Mouse (Mus musculus) neural tube, embryonic 12.5 days (tissue): ENCODE measurements at regions not wholly inside any gene's neighbourhood (a gene's known extent, or its start where the extent isn't known, plus 50 kb on each side); places are given as distances from the start of the nearest gene placed in this dataset.

Experiments
- ATAC-seq: fragments of 200-750 bp; cut with Nextera tagmentation; 2 replicates; pipeline ENCODE4 v1.8.0; 2017; ENCODE audit warnings: low read depth, mild to moderate bottlenecking, moderate TSS enrichment, moderate library complexity; ENCODE audit not compliant: low FRiP score
- H3K27ac ChIP-seq: fragments of 300-500 bp; sonication (generic); 2 replicates; pipeline ENCODE4 v1.5.1; 2016
- H3K27me3 ChIP-seq: fragments of 300-500 bp; sonication (generic); replicated peaks from 2 replicates; pipeline ENCODE4 v1.6.1; 2016; ENCODE audit warnings: mild to moderate bottlenecking
- H3K36me3 ChIP-seq: fragments of 300-500 bp; sonication (generic); 2 replicates; pipeline ENCODE4 v1.6.1; 2016; ENCODE audit warnings: mild to moderate bottlenecking
- H3K4me1 ChIP-seq: fragments of 300-500 bp; sonication (generic); 2 replicates; pipeline ENCODE4 v1.6.1; 2016
- H3K4me2 ChIP-seq: fragments of 300-500 bp; sonication (generic); replicated peaks from 2 replicates; pipeline ENCODE4 v1.6.1; 2016; ENCODE audit warnings: mild to moderate bottlenecking
- H3K4me3 ChIP-seq: fragments of 300-500 bp; sonication (generic); 2 replicates; pipeline ENCODE4 v1.5.1; 2016
- H3K9ac ChIP-seq: fragments of 300-500 bp; sonication (generic); 2 replicates; pipeline ENCODE4 v1.6.1; 2016; ENCODE audit warnings: mild to moderate bottlenecking
- H3K9me3 ChIP-seq: fragments of 300-500 bp; sonication (generic); 2 replicates; pipeline ENCODE4 v1.6.1; 2016; ENCODE audit warnings: mild to moderate bottlenecking
- WGBS: fragments of 180-500 bp; shearing (Covaris S2); methylation state at CpG from one replicate; pipeline ENCODE4 v1.1.7; 2016; 5-methylcytosine and 5-hydroxymethylcytosine counted together

DNA sequence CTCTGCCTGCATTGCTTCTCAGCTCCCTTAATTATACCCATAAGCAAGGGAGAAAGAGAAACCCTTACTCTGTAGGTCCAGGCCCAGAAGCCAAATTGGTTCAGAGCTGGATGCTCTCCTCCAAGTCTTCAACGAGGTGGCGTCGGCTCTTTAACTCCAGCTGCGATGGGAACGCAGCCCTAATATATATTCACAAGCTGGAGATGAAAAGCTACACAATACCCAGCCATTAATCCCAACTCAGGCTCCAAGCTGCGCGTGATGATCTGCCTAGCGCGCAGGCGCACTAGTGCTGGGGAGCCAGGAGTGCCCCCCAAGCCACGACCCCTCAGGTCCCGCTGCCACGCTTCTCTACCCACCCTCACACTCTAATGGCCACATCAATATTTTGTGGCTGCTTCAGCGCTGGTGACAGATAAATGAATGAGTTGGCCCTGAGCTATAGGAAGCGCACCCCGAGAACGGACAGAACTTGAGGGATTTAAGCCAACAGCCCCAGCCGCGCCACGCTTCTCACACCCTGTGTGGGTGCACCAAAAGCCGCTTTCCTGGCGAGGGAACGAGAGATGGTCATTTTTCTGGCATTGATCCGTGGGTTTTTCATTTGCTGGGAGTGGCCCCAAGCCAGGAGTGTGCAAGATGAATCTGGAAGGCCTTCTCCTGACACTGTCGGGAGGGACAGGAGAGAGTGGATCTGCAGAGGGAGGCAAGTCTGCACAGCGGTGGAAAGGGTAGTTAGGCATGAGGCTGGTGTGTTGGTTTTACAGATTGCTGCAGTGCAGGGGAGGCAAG, 210.9 kb upstream of the Sdk2 start:
- no peaks in the 10 kb centered on the region for H3K9me3 ChIP-seq
- no peak overlapping the region for H3K4me3 ChIP-seq
- no peak overlapping the region for H3K4me2 ChIP-seq
- no peaks in the 10 kb centered on the region for H3K36me3 ChIP-seq
- H3K9ac ChIP-seq = no peak overlapping the region
- WGBS = 74% methylated on average over 26 of the region's 26 CpGs
- H3K27me3 ChIP-seq = no peaks in the 10 kb centered on the region
- no peak overlapping the region for H3K27ac ChIP-seq
- peaks cover 9% of the 10 kb centered on the region for H3K4me1 ChIP-seq
- no peak for ATAC-seq

DNA sequence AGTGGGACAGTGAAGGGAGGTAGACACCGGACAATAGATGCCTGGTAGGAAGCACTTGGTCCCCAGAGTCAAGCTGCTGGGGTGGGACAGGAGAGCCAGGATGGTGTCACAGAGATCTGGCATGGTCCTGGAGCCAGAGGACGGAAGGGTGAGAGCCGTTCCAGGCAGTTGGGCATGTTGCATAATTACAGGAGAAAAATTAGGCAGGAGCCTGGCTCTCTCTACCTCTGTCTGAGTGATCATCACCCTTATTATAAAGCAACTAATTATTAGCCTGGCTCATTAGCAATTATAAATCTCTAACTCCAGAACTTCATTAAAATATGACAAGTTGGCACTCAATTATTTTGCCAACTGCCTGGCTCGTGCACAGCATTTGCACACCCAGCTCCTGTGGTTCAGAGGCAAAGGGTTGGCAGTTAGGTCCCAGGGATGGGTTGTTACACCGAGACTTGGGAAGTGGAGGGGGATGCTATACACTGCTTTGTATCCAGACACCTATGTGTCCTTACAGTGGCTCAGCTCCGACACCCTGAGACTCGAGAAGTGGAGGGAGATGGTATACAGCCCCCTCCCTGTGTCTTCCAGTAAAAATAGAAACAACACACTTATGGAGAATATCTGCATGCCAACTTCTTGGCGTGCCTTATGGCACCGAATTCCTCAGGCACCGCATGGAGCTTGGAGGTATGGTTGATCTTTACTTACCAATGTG, 203.7 kb upstream of the Sdk2 start:
- no peaks in the 10 kb centered on the region for H3K9me3 ChIP-seq
- H3K9ac ChIP-seq = no peak overlapping the region
- no peak overlapping the region for H3K4me3 ChIP-seq
- H3K27ac ChIP-seq = no peak overlapping the region
- no peaks in the 10 kb centered on the region for H3K27me3 ChIP-seq
- no peak overlapping the region for H3K4me2 ChIP-seq
- 89% methylated on average over 10 of the region's 10 CpGs for WGBS
- no peak for ATAC-seq
- no peaks in the 10 kb centered on the region for H3K36me3 ChIP-seq
- no peaks in the 10 kb centered on the region for H3K4me1 ChIP-seq

DNA sequence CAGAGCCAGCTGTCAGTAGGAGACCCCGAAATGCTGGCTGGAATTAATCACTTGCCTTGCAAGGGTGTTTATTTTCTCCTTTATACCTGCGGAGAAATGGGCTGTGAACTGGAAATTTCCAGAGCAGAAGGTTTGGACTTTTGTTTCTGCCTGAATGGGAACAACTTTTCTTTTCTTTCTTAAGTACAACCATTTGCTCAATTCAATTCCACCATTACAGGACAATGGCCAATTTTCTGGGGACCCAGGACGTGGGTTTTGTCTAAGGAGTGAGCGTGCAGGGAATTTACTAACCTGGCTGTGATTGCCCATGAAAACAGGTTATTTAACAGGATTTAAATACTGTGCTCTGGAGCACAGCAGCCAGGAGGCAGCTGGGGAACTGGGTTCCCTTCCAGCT, 195.1 kb upstream of the Sdk2 start:
- no peak overlapping the region for H3K9ac ChIP-seq
- no peaks in the 10 kb centered on the region for H3K36me3 ChIP-seq
- H3K27me3 ChIP-seq = no peaks in the 10 kb centered on the region
- no peak for ATAC-seq
- H3K27ac ChIP-seq = no peak overlapping the region
- no peak overlapping the region for H3K4me3 ChIP-seq
- no peaks in the 10 kb centered on the region for H3K4me1 ChIP-seq
- H3K9me3 ChIP-seq = peaks cover 4% of the 10 kb centered on the region; the same call in 1 of the 2 replicates
- WGBS = 29% methylated on average over 4 of the region's 4 CpGs
- no peak overlapping the region for H3K4me2 ChIP-seq

DNA sequence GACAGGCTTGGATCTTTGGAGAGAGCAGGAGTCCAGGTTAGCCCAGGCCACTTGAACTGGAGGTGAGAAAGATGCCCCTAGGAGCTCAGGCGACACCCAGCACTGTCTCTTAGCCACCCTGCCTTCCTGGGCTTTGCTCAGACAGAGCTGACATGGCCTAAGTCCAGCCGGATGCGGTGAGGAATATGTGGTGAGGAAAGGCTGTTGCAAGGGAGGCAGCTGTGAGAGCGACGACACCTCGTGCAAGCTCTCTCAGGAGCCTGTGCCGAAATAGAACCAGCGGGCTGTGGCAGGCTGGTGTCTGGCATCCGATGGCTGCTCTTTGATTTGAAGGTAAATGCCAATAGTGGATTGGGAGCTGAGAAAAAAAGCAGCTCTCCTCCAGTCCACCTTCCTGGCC, 191.4 kb upstream of the Sdk2 start:
- Histone ChIP-seq H3K9me3 (no peaks in the 10 kb centered on the region), H3K9ac (no peak overlapping the region), H3K27me3 (no peaks in the 10 kb centered on the region), H3K4me2 (no peak overlapping the region), H3K4me1 (no peaks in the 10 kb centered on the region), H3K4me3 (no peak overlapping the region), H3K27ac (no peak overlapping the region), H3K36me3 (no peaks in the 10 kb centered on the region)
- WGBS = 91% methylated on average over 9 of the region's 9 CpGs
- ATAC-seq = no peak

DNA sequence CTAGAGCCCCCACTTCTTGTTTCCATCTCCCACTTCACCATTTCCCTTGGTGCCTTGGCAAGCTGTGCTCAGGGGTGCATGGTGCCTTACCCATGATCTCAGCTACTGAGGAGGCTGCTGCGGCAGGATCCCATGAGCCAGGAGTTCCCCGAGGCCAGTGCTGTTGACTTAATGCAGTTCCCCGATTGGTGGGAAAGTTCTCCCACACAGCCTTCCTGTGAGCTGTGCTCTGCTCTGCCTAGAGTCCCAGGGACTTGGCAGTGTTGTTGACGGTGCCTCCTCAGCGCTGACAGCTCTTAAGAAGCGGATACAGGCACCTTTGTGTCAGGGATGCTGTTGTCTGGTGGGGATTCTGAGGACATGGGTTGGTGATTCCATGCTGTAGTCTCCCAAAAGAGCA, 190.9 kb upstream of the Sdk2 start:
- Histone ChIP-seq H3K9ac (no peak overlapping the region), H3K36me3 (no peaks in the 10 kb centered on the region), H3K4me1 (no peaks in the 10 kb centered on the region), H3K4me3 (no peak overlapping the region), H3K4me2 (no peak overlapping the region), H3K27me3 (no peaks in the 10 kb centered on the region), H3K27ac (no peak overlapping the region), H3K9me3 (no peaks in the 10 kb centered on the region)
- 77% methylated on average over 6 of the region's 6 CpGs for WGBS
- no peak for ATAC-seq

DNA sequence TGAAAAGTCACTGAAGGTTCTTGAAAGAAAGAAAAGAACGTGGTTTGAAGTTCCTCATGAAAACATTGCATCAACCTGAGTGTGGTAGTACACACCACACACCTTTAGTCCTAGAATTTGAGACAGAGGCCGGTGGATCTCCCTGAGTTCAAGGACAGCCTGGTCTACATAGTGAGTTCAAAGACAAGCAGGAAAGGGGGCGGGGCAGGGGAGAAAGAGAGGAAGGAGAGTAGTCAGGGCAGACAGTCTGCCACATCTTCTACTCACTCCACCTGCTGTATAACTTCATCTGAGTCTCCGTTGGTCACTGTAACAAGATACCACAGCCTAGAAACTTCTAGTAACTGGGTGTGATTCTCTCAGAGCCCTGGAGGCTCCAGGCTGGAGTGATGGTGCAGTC, 190.2 kb upstream of the Sdk2 start:
- no peak overlapping the region for H3K4me3 ChIP-seq
- no peak overlapping the region for H3K27ac ChIP-seq
- WGBS = 80% methylated on average over 4 of the region's 4 CpGs
- H3K4me2 ChIP-seq = no peak overlapping the region
- H3K27me3 ChIP-seq = no peaks in the 10 kb centered on the region
- H3K9ac ChIP-seq = no peak overlapping the region
- no peak for ATAC-seq
- no peaks in the 10 kb centered on the region for H3K9me3 ChIP-seq
- no peaks in the 10 kb centered on the region for H3K36me3 ChIP-seq
- no peaks in the 10 kb centered on the region for H3K4me1 ChIP-seq

DNA sequence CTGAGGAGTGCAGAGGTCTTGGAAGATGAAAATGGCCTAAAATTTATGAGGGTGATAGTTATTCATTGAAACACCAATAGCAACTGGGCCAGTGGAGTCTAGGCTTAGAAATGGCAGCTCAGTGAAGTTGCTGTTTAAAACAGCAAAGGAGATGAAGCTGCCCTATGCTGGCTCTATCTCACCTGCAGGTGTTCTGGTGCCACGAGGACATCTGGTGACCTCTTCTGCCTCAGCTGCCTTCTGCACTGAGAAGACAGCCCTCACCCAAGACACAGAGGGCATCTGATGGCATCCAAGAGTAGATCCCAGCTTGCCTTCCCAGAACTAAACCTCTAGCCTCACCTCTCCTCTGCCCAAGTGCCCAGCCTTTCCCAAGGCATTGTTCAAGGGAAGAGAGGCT, 187.5 kb upstream of the Sdk2 start:
- no peaks in the 10 kb centered on the region for H3K4me1 ChIP-seq
- no peak overlapping the region for H3K9ac ChIP-seq
- H3K4me2 ChIP-seq = no peak overlapping the region
- H3K4me3 ChIP-seq = no peak overlapping the region
- no peak for ATAC-seq
- H3K36me3 ChIP-seq = no peaks in the 10 kb centered on the region
- H3K9me3 ChIP-seq = no peaks in the 10 kb centered on the region
- WGBS = 75% methylated on average over 1 of the region's 1 CpGs
- H3K27me3 ChIP-seq = no peaks in the 10 kb centered on the region
- H3K27ac ChIP-seq = no peak overlapping the region

DNA sequence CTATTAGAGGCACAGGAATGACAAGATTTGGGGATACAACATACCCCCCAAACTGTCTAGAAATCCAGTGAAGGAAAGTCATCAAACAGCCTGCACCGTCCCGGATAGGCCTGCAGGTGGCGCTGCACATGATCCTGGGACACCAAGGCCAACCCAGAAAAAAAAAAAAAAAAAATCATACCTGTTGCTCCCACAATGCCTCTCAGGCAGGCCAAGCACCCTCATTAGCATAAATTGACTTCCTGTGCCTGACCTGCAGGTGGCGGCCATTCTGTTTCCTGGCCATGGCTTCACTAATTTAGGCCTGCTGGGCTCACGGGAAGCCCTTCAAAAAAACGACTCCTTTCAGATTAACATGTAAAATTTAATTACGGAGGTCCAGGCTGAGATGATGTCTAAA, 184.8 kb upstream of the Sdk2 start:
- Histone ChIP-seq H3K36me3 (no peaks in the 10 kb centered on the region), H3K27me3 (no peaks in the 10 kb centered on the region), H3K27ac (no peak overlapping the region), H3K9me3 (no peaks in the 10 kb centered on the region), H3K9ac (no peak overlapping the region), H3K4me2 (no peak overlapping the region), H3K4me1 (no peaks in the 10 kb centered on the region), H3K4me3 (no peak overlapping the region)
- ATAC-seq = no peak
- WGBS = 78% methylated on average over 7 of the region's 7 CpGs

DNA sequence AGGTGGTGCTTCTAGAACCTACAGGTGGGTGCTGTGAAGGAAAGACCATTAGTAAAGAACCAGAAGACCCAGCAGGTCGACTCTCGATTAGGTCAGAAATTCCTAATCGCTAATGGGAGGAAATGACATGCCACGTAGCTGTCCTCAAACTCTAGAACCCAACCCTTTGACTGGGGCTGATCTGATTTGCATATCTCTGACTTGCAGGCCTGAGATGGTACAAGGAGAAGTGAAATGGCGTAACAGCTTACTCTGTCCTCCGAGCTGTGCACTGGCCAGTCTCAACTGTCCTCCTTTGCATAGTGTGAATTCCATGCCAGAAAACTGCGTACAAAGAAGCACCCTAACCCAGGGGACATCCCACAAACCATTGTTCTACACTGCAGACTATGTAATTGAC, 182.4 kb upstream of the Sdk2 start:
- Histone ChIP-seq H3K9me3 (no peaks in the 10 kb centered on the region), H3K27me3 (no peaks in the 10 kb centered on the region), H3K4me3 (no peak overlapping the region), H3K27ac (no peak overlapping the region), H3K9ac (no peak overlapping the region), H3K36me3 (no peaks in the 10 kb centered on the region), H3K4me2 (no peak overlapping the region), H3K4me1 (no peaks in the 10 kb centered on the region)
- WGBS = 87% methylated on average over 7 of the region's 7 CpGs
- ATAC-seq = no peak

DNA sequence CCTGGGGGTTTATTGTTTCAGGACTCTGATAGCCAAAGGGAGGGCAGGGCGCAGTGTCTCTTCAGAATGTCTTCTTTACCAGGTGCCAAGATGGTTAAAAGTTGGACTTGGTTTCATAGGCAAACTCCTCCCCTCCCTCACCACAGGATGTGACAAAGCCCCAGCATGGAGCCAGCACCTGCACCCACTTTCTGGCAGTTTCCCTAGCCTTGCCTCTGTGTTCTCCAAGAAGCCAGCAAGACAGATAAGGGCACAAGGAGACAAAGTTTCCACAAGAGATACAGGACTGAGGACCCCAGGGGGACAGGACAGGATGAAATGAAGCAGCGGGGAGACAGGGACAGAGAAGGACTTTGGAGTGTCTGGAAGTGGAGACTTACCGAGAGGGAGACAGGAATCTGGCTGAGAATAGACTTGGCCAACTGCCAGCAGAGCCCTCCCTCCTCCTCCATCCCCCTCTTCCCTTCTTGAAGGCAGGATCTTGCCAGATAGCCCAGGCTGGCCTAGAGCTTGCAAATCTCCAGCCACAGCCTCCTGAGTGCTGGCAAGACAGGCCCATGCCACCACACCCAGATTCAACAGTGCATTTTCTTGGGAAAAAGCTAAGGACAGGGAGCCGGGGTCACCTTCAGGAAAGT, 181.5 kb upstream of the Sdk2 start:
- no peak overlapping the region for H3K4me2 ChIP-seq
- no peak overlapping the region for H3K9ac ChIP-seq
- H3K9me3 ChIP-seq = no peaks in the 10 kb centered on the region
- WGBS = 75% methylated on average over 4 of the region's 4 CpGs
- no peak overlapping the region for H3K27ac ChIP-seq
- no peaks in the 10 kb centered on the region for H3K4me1 ChIP-seq
- ATAC-seq = no peak
- H3K27me3 ChIP-seq = no peaks in the 10 kb centered on the region
- no peaks in the 10 kb centered on the region for H3K36me3 ChIP-seq
- no peak overlapping the region for H3K4me3 ChIP-seq

DNA sequence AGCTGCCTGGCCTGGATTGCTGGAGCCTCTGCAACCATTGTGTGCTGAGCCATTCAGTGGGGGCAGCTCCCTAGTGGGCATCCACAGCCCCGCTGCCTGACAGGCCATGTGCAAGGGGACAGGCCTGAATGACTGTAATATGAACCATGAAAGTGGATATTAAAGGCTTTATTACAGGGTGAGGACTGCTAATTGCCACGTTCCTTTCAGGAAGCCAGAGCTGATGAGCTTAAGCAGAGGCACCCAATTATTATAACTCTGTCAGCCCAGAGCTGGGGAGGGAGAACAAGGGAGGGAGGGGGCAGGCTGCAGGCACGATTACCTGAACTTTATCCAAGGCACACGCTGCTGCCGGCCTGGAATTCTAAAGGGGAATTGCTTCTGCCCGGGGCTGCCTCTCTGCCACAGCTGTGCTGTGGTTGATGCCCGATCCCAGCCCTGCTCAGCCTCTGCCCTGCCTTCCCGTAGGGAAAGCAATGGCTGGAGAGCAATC, 172.5 kb upstream of the Sdk2 start:
- peak; percentile 75 for ATAC-seq
- Histone ChIP-seq H3K27ac (0 out of 2 replicates have a peak overlapping the region, but pooled peaks have one; percentile 8), H3K4me2 (peak overlapping the region; percentile 2; the same call in 1 of the 2 replicates), H3K4me1 (peaks cover 16% of the 10 kb centered on the region), H3K36me3 (no peaks in the 10 kb centered on the region), H3K9me3 (no peaks in the 10 kb centered on the region), H3K9ac (0 out of 2 replicates have a peak overlapping the region, but pooled peaks have one; percentile 6), H3K4me3 (no peak overlapping the region), H3K27me3 (no peaks in the 10 kb centered on the region)
- 22% methylated on average over 8 of the region's 8 CpGs for WGBS

DNA sequence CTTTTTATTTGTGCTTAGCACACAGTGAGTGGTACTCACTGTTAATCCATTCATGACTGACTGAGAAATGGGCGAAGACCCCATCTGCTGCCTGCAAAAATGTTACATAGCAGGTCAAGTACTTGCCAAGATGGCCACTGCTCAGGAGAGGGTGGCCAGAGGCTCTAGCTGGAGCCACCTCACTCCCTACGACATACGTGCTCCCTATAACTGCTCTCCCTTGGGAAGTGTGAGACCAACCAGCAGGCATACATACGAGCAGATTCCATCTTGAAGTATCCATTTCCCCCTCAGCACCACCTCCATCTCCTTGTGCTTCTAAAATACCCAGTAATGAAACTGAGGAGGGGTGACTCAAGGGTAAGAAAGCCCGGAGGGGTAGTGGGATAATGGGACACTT, 172.0 kb upstream of the Sdk2 start:
- Histone ChIP-seq H3K4me1 (peaks cover 19% of the 10 kb centered on the region), H3K9me3 (no peaks in the 10 kb centered on the region), H3K9ac (no peak overlapping the region), H3K4me2 (0 out of 2 replicates have a peak overlapping the region, but pooled peaks have one; percentile 2), H3K27ac (no peak overlapping the region), H3K36me3 (no peaks in the 10 kb centered on the region), H3K27me3 (no peaks in the 10 kb centered on the region), H3K4me3 (no peak overlapping the region)
- ATAC-seq = 0 out of 2 replicates have a peak, but pooled peaks have one; percentile 17
- WGBS = 66% methylated on average over 5 of the region's 5 CpGs
